Mouse (Mus musculus) stomach, postnatal 0 days (tissue): ENCODE data around the gene Rab32.

ENCODE experiments used
- CTCF ChIP-seq: IDR thresholded peaks from 2 replicates; pipeline ENCODE4 v1.5.1; 2016; ENCODE audit warnings: antibody characterized with exemption, low read depth, mild to moderate bottlenecking, moderate library complexity
- EP300 ChIP-seq: optimal IDR thresholded peaks from 2 replicates; pipeline ENCODE3; 2016; ENCODE audit warnings: antibody characterized with exemption

DNA sequence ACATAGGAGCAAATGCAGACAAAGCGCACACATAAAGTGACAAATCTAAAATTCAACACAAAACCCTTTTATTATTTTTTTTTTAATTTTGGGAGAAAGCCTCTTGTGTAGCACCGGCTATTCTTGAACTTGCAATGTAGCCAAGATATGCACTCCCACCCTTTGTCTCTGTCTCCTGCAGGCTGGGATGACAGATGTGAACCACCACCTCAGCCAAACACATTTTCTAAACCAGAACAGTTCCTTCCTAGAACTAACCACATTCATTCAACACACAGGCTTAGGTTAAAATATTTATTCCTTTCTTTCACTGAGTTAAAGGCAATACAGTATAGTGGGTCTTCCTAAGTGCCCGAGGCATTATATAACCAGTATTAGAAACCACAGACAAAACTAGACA is 13.1 kb downstream of the Rab32 start:
- TF ChIP-seq EP300 = no peak
- no peak for TF ChIP-seq CTCF
